Mouse (Mus musculus) heart, embryonic 10.5 days (tissue): ENCODE measurements around the gene Gpsm2. TPM values are rescaled to one million over a fixed set of nuclear protein-coding genes. Genes with fewer than 3 reads are reported as not detected.

Experiments used
- DNase-seq: peaks from one replicate; pipeline ENCODE4 v3.0.0-alpha.2; 2017; ENCODE audit warnings: low spot score
- H3K27ac ChIP-seq: fragments of 300-500 bp; sonication (generic); 2 replicates; pipeline ENCODE4 v1.5.1; 2016; ENCODE audit warnings: mild to moderate bottlenecking
- H3K27me3 ChIP-seq: fragments of 300-500 bp; sonication (generic); 2 replicates; pipeline ENCODE4 v1.6.1; 2016; ENCODE audit warnings: mild to moderate bottlenecking; ENCODE audit not compliant: poor library complexity, insufficient read depth, severe bottlenecking
- H3K36me3 ChIP-seq: fragments of 300-500 bp; sonication (generic); 2 replicates; pipeline ENCODE4 v1.6.1; 2016; ENCODE audit warnings: mild to moderate bottlenecking, moderate library complexity
- H3K4me1 ChIP-seq: fragments of 300-500 bp; sonication (generic); 2 replicates; pipeline ENCODE4 v1.6.1; 2016; ENCODE audit warnings: mild to moderate bottlenecking
- H3K4me3 ChIP-seq: fragments of 300-500 bp; sonication (generic); 2 replicates; pipeline ENCODE4 v1.5.1; 2016; ENCODE audit warnings: mild to moderate bottlenecking, moderate library complexity
- H3K9me3 ChIP-seq: fragments of 300-500 bp; sonication (generic); 2 replicates; pipeline ENCODE4 v1.6.1; 2016; ENCODE audit warnings: mild to moderate bottlenecking, moderate library complexity
- WGBS: fragments of 180-500 bp; shearing (Covaris S2); methylation state at CpG from one replicate; pipeline ENCODE4 v1.1.7; 2016; 5-methylcytosine and 5-hydroxymethylcytosine counted together
- polyA plus RNA-seq: library from polyadenylated mRNA; unstranded; fragments of >200 nt; fragmentation: Nextera tagmentation; extraction: Ambion mirVana; gene quantifications from 2 replicates; pipeline ENCODE4 v1.2.1, GENCODE M21; 2016

The Gpsm2 gene
- polyA plus RNA-seq, 1 experiment from 2014 or later, result 38.7 TPM

DNA sequence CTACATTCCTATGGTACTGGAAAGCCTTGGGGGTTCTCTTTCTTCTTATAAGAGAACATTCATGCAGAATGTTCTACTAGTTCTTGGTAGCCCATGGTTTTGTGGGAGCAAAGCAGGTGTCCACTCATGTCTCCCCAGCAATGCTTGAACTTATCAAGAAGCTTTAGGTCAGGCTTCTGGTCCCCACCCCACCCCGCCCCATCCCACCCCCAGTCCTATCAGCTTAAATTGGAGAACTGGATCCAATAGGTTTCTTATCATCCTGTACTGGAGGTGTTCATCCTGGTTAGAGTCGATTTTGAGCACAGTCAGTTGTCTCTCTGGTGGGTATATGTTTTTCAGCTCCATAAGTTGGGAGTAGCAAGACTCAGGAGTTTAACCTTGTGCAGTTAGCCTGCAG lies 33.4 kb upstream of the Gpsm2 start:
- Histone ChIP-seq H3K4me3 (no peak overlapping the region), H3K9me3 (no peaks in the 10 kb centered on the region), H3K27me3 (0 out of 2 replicates have a peak, but pooled peaks cover 5% of the 10 kb centered on the region), H3K4me1 (no peaks in the 10 kb centered on the region), H3K27ac (no peak overlapping the region), H3K36me3 (no peaks in the 10 kb centered on the region)
- no peak for DNase-seq
- whole genome bisulfite sequencing, result 74% methylated on average over 2 of the region's 2 CpGs

DNA sequence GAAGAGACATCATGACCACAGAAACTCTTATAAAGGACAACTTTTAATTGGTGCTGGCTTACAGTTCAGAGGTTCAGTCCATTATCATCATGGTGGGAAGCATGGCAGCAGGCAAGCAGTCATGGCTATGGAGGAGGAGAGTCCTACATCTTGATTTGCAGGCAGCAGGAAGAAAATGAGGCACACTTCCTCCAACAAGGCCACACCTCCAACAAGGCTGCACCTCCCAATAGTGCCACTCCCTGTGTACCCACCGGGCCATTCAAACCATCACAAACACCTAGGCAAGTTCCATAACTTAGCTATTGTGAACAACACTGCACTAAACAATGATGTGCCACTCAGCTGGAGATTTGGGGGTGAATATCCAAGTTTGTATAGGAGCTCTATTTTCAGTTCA lies 32.4 kb upstream of the Gpsm2 start:
- H3K27ac ChIP-seq, result no peak overlapping the region
- H3K4me3 ChIP-seq, result no peak overlapping the region
- WGBS, result 83% methylated on average over 1 of the region's 1 CpGs
- no peaks in the 10 kb centered on the region for H3K4me1 ChIP-seq
- no peak for DNase-seq
- no peaks in the 10 kb centered on the region for H3K36me3 ChIP-seq
- 0 out of 2 replicates have a peak, but pooled peaks cover 5% of the 10 kb centered on the region for H3K27me3 ChIP-seq
- H3K9me3 ChIP-seq, result no peaks in the 10 kb centered on the region

DNA sequence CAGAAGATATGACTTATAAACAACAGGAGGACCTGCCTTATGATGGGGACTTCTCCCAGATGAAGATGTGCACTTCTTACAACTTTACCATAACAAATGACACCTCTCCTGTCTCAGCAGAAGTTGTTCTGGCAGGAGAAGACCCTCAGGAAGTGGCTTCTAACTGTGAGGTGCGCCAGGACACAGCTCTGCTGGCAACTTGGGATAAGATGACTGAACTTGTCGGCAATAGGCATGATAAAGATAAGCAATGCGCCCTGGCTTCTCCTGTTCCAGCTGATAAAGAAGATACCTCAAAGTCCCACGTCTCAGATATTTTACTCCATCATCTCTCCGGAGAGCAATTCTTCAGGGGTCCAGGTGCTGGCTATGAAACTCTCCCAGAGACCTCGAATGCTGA lies 29.6 kb upstream of the Gpsm2 start:
- no peaks in the 10 kb centered on the region for H3K9me3 ChIP-seq
- WGBS, result 53% methylated on average over 6 of the region's 6 CpGs
- no peaks in the 10 kb centered on the region for H3K36me3 ChIP-seq
- no peak overlapping the region for H3K27ac ChIP-seq
- H3K4me1 ChIP-seq, result no peaks in the 10 kb centered on the region
- H3K4me3 ChIP-seq, result no peak overlapping the region
- H3K27me3 ChIP-seq, result 0 out of 2 replicates have a peak, but pooled peaks cover 5% of the 10 kb centered on the region
- no peak for DNase-seq

DNA sequence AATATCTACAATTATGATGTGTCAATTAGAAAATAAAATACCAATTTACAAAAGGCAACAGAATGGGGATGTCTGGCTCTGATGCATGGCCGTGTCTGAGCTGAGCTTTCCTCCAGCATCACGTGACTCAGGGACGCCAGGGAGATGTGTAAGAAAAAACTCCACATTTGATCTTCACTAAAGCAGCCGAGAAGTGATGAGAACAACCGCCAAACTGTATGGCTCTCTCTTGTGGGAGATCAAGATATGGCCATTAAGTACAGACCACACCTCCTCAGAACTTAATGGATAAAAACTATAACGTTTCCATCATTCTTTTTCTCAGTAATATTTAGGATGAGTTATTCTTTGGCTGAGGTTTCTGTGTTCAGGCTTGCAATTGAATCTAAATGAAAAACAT lies 29.0 kb upstream of the Gpsm2 start:
- H3K36me3 ChIP-seq, result no peaks in the 10 kb centered on the region
- no peaks in the 10 kb centered on the region for H3K9me3 ChIP-seq
- H3K4me3 ChIP-seq, result no peak overlapping the region
- no peaks in the 10 kb centered on the region for H3K4me1 ChIP-seq
- 0 out of 2 replicates have a peak, but pooled peaks cover 5% of the 10 kb centered on the region for H3K27me3 ChIP-seq
- no peak for DNase-seq
- WGBS, result 65% methylated on average over 6 of the region's 6 CpGs
- H3K27ac ChIP-seq, result no peak overlapping the region

DNA sequence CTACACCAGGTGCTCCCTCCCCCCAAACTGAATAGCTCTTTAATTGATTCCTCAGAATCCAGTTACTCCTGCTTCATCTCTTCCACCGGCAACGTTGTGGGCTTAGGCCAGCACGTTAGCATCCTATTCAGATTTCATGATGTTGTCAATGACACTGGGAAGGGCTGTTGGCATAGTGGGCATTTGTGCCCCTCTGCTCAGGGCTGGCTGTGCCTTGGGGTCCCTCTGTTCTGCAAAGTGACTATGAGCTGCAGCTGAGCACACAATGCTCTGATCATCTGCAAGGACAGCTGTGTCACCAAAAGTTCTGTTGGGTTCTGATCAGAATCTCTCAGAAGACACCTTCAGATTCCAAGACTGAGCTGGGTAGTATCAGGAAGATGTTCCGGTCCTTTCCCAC lies 22.0 kb upstream of the Gpsm2 start:
- no peak overlapping the region for H3K27ac ChIP-seq
- no peak overlapping the region for H3K4me3 ChIP-seq
- no peak for DNase-seq
- no peaks in the 10 kb centered on the region for H3K9me3 ChIP-seq
- H3K27me3 ChIP-seq, result peaks cover 7% of the 10 kb centered on the region; the same call in 1 of the 2 replicates
- H3K4me1 ChIP-seq, result 0 out of 2 replicates have a peak, but pooled peaks cover 4% of the 10 kb centered on the region
- 85% methylated on average over 4 of the region's 4 CpGs for WGBS
- H3K36me3 ChIP-seq, result no peaks in the 10 kb centered on the region

DNA sequence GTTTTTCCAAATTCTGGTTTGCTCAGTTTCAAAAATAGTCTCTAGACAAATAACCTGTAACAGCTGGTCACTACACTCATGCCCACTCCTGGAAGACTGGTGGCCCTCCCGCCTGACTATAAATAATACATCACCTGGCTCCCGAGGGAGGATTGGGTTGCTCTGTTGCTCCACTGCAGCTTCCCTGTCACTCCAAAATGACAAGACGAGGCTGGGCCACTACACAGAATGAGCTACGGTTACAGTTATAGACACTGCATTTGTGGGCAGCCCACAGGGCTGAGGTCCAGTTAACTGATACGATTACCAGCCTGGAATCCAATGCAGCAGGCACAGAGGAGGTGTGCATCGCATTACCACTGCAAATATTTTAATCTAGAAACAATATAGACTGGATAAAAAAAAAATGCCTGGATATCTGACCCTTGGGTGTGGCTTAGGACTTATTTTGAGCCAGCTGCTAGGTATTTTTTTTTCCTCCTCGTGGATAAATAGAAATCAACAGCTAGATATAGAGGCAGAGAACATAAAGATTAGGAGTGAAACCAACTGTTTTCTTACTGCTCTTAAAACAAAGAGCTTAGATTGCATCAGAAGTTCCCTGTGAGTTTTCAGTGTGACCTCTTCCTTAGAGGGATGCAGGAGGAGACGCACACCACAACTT lies 17.1 kb upstream of the Gpsm2 start, which contains the start of gene Aknad1:
TSS of gene Aknad1 (plus strand) at position 614 of the 664 bp plus-strand sequence.
- H3K27ac ChIP-seq, result no peak within 1 kb of the TSS
- no peaks in the 10 kb centered on the region for H3K9me3 ChIP-seq
- WGBS, result 61% methylated on average over 8 of the region's 8 CpGs
- H3K36me3 ChIP-seq, result no peaks in the 10 kb centered on the region
- 0 out of 2 replicates have a peak, but pooled peaks cover 4% of the 10 kb centered on the region for H3K4me1 ChIP-seq
- H3K4me3 ChIP-seq, result no peak within 1 kb of the TSS
- DNase-seq, result no peak
- H3K27me3 ChIP-seq, result peaks cover 7% of the 10 kb centered on the region; the same call in 1 of the 2 replicates

DNA sequence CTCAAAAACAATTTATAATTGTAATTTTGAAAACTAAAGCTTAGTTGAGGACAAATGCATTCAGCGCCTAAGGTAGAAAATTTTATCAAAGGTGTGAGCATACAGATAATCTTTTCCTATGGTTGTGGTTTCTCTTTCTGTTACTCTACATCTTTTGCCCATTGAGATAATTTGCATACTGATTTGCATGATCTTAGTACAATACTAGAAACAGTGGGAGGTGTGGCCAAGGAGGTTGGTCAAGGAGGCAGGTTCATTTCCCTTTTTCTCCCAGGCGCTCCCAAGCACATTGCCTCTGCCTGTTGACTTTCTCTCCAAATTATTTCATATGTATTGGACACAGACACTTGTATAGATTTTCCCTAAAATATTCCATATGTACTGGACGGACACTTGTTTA lies 15.7 kb upstream of the Gpsm2 start:
- no peak overlapping the region for H3K27ac ChIP-seq
- DNase-seq, result no peak
- H3K4me1 ChIP-seq, result 0 out of 2 replicates have a peak, but pooled peaks cover 4% of the 10 kb centered on the region
- H3K27me3 ChIP-seq, result peaks cover 7% of the 10 kb centered on the region; the same call in 1 of the 2 replicates
- no peaks in the 10 kb centered on the region for H3K9me3 ChIP-seq
- no peak overlapping the region for H3K4me3 ChIP-seq
- WGBS, result 70% methylated on average over 3 of the region's 3 CpGs
- no peaks in the 10 kb centered on the region for H3K36me3 ChIP-seq

DNA sequence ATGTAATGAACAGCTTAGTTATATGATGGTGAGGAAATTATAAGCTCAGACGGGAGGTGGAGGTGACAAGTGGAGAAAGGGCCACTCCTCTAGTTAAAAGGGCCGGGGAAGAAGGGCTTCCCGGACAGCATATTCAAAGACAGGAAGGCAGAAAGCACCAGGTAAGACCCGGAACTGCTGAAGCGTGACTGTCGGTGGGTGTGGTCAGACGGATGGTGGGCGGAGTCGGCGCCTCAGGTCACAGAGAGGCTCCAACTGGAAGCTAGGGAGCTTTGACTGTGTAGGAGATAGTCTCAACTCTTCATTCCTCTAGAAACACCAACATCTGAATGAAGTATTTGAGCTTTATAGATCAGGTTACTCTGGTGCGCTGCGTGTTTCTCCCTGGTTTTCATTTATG lies 8.2 kb upstream of the Gpsm2 start:
- 25% methylated on average over 12 of the region's 12 CpGs for WGBS
- H3K9me3 ChIP-seq, result no peaks in the 10 kb centered on the region
- DNase-seq, result peak; percentile 80
- no peaks in the 10 kb centered on the region for H3K36me3 ChIP-seq
- H3K27me3 ChIP-seq, result no peaks in the 10 kb centered on the region
- H3K27ac ChIP-seq, result no peak overlapping the region
- H3K4me1 ChIP-seq, result no peaks in the 10 kb centered on the region
- H3K4me3 ChIP-seq, result no peak overlapping the region

DNA sequence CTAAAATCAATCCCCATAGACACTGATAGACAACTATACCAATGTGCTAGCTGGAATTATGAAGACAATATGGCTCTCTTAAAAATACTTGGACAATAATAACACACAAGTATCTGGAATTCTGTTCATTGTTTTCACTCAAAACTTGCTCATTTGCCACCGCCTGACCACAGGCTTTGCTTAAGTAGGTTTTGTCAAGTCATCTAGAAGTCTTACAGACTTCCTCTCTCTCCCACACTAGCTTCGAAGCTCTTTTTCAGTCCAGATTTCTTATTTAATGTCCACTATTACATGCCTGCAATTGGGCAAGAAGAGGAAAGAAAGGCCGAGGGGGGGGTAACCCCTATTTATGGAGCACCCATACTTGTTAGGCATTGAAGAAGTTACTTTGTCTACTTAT lies 5.7 kb upstream of the Gpsm2 start:
- no peak for DNase-seq
- Histone ChIP-seq H3K4me1 (no peaks in the 10 kb centered on the region), H3K36me3 (no peaks in the 10 kb centered on the region), H3K4me3 (no peak overlapping the region), H3K27ac (no peak overlapping the region), H3K9me3 (no peaks in the 10 kb centered on the region), H3K27me3 (no peaks in the 10 kb centered on the region)
- WGBS, result 85% methylated on average over 3 of the region's 3 CpGs

DNA sequence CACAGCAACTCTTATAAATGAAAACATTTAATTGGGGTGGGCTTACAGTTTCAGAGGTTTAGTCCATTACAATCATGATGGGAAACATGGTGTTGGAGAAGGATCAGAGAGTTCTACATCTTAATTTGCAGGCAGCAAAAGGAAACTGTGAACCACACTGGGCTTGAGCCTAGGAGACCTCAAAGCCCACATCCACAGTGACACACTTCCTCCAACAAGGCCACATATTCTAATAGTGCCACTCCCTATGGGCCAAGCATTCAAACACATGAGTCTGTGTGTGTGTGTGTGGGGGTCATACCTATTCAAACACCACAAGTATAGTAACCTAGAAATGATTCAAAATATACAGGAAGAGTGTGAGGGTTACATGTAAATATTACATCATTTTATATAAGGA lies 5.2 kb upstream of the Gpsm2 start:
- Histone ChIP-seq H3K27me3 (no peaks in the 10 kb centered on the region), H3K9me3 (no peaks in the 10 kb centered on the region), H3K36me3 (no peaks in the 10 kb centered on the region), H3K4me1 (no peaks in the 10 kb centered on the region), H3K27ac (no peak overlapping the region), H3K4me3 (no peak overlapping the region)
- no peak for DNase-seq

DNA sequence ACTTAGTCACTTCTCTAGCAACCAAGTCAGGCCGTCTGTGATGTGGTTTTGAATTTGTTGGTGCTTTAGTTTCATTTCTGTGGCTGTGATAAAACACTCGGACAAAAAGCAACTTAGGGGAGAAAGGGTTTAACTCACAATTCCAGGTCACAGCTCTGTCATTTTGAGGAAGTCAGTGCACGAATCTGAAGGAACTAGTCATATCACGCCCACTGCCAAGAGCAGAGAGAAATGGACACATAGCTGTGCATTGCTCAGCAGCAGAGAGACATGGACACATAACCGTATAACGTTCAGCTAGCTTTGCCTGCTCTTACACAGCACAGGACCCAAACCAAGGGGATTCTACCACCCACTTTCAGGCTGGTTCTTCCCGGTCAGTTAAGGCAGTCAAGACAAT lies 4.3 kb upstream of the Gpsm2 start:
- Histone ChIP-seq H3K4me3 (no peak overlapping the region), H3K36me3 (no peaks in the 10 kb centered on the region), H3K4me1 (no peaks in the 10 kb centered on the region), H3K27me3 (no peaks in the 10 kb centered on the region), H3K9me3 (no peaks in the 10 kb centered on the region), H3K27ac (no peak overlapping the region)
- 88% methylated on average over 7 of the region's 7 CpGs for WGBS
- no peak for DNase-seq

DNA sequence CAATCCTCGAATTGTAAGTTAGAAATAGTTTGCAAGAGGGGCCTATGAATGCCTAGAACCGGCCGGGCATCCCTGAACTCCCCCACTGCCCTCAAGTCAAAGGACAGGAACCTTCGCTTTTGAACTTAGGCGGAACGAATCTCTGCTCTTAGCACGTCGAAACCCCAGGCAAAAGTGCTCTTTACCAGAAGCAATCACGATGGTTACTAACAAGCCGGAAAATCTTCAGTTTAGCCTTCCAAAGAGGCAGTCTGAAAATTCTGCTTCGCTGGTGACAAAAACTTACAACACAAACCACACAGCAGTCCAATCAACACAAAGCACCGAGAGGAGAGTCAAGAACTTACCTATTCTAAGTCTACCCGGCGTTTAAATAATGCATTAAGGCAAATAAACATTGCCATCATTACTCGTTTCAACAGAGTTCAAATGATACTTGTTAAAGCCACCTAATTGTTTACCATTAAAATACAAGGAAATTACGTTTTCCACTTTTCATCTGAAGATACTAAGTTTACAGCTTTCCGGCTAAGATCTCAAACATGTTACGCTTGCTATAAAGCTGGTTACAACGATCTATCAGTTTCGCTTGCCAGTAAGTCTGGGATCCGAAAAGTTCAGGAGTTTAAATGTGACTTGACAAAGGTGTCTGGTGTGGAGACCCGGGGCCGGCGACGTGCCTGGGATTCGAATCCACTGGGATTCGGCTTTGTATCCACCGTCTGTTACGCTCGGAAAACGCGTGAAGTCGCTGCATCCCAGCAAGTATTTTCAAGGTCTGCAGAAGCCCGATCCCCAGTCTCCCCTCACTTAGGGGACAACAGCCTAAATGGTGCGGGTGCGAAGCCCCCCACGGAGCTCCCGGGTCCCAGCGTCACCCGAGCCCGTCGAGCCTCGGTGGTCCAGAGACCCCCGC lies 775 bp downstream of the Gpsm2 start:
- DNase-seq, result peak; percentile 82
- Histone ChIP-seq H3K27me3 (no peaks in the 10 kb centered on the region), H3K4me1 (peaks cover 14% of the 10 kb centered on the region), H3K27ac (peak overlapping the region; percentile 93), H3K9me3 (no peaks in the 10 kb centered on the region), H3K36me3 (no peaks in the 10 kb centered on the region), H3K4me3 (peak overlapping the region; percentile 82)
- under 1% methylated on average over 44 of the region's 44 CpGs for WGBS

DNA sequence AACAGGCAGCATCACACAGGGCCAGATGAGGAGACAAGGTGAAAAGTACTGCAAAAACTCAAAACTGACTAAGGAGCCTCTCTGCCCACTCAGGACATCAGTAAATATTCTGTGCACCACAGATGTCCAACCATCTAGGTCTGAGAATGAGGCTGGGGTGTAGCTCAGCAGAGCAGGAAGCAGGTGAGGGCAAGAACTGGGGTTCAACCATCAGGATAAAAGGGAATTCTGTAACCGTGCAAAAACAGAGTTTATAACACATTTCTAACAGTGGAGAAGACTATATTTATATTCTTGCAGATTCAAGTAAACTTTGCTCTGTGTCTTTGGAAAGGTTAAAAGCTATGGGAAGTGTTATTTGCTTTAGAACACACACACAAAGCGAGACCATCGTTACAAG lies 2.3 kb downstream of the Gpsm2 start:
- H3K36me3 ChIP-seq, result no peaks in the 10 kb centered on the region
- H3K9me3 ChIP-seq, result no peaks in the 10 kb centered on the region
- H3K4me3 ChIP-seq, result no peak overlapping the region
- H3K27me3 ChIP-seq, result no peaks in the 10 kb centered on the region
- WGBS, result 96% methylated on average over 3 of the region's 3 CpGs
- DNase-seq, result no peak
- H3K27ac ChIP-seq, result no peak overlapping the region
- H3K4me1 ChIP-seq, result peaks cover 14% of the 10 kb centered on the region
